Mouse (Mus musculus) c-Kit-positive CD71-negative TER-119-negative erythroid progenitor cells, embryonic 14.5 days (primary cell): ENCODE results near the gene Kcnip1.

Source experiments
- DNase-seq: peaks from one replicate; pipeline ENCODE4 v3.0.0-alpha.2; 2013; ENCODE audit warnings: low read depth

Kcnip1 gene

GRCm38 (mm10) chr11:33938561-33939274 lies 54.2 kb downstream of the Kcnip1 start:
- DNase-seq, result no peak

- DNase-seq, result no peak
Measured at GRCm38 (mm10) chr11:33937641-33938040, 55.3 kb downstream of the Kcnip1 start.

GRCm38 (mm10) chr11:33934286-33934685 lies 58.7 kb downstream of the Kcnip1 start:
- DNase-seq, result no peak

- DNase-seq, result no peak
Measured at GRCm38 (mm10) chr11:33932386-33933111, 60.4 kb downstream of the Kcnip1 start.

- DNase-seq, result no peak
Measured at GRCm38 (mm10) chr11:33931836-33932385, 61.0 kb downstream of the Kcnip1 start.

GRCm38 (mm10) chr11:33929412-33929811 lies 63.5 kb downstream of the Kcnip1 start:
- no peak for DNase-seq

- DNase-seq, result no peak
Measured at GRCm38 (mm10) chr11:33928658-33929057, 64.3 kb downstream of the Kcnip1 start.

GRCm38 (mm10) chr11:33927836-33928235 lies 65.1 kb downstream of the Kcnip1 start:
- DNase-seq, result no peak

- DNase-seq, result no peak
Measured at GRCm38 (mm10) chr11:33927321-33927720, 65.6 kb downstream of the Kcnip1 start.

- no peak for DNase-seq
Measured at GRCm38 (mm10) chr11:33926551-33926950, 66.4 kb downstream of the Kcnip1 start.

GRCm38 (mm10) chr11:33925778-33926177 lies 67.2 kb downstream of the Kcnip1 start:
- DNase-seq, result no peak

- no peak for DNase-seq
Measured at GRCm38 (mm10) chr11:33923031-33923430, 69.9 kb downstream of the Kcnip1 start.

- no peak for DNase-seq
Measured at GRCm38 (mm10) chr11:33921451-33921850, 71.5 kb downstream of the Kcnip1 start.

- DNase-seq, result no peak
Measured at GRCm38 (mm10) chr11:33919826-33920225, 73.1 kb downstream of the Kcnip1 start.

- DNase-seq, result no peak
Measured at GRCm38 (mm10) chr11:33918424-33918823, 74.5 kb downstream of the Kcnip1 start.

- no peak for DNase-seq
Measured at GRCm38 (mm10) chr11:33917574-33917973, 75.4 kb downstream of the Kcnip1 start.

GRCm38 (mm10) chr11:33914216-33914615 lies 78.7 kb downstream of the Kcnip1 start:
- no peak for DNase-seq

- DNase-seq, result no peak
Measured at GRCm38 (mm10) chr11:33913061-33913460, 79.9 kb downstream of the Kcnip1 start.

- no peak for DNase-seq
Measured at GRCm38 (mm10) chr11:33912151-33912571, 80.8 kb downstream of the Kcnip1 start.

GRCm38 (mm10) chr11:33910982-33911381 lies 82.0 kb downstream of the Kcnip1 start:
- no peak for DNase-seq

- DNase-seq, result no peak
Measured at GRCm38 (mm10) chr11:33908360-33909175, 84.4 kb downstream of the Kcnip1 start.

GRCm38 (mm10) chr11:33903494-33903893 lies 89.5 kb downstream of the Kcnip1 start:
- DNase-seq, result no peak
